Mouse (Mus musculus) forebrain, embryonic 10.5 days (tissue): ENCODE measurements at regions not wholly inside any gene's neighbourhood (a gene's known extent, or its start where the extent isn't known, plus 50 kb on each side); places are given as distances from the start of the nearest gene placed in this dataset.
A peak's percentile ranks its signal among the peaks of the same experiment; 100 is the strongest.

Experiments
- DNase-seq: peaks from one replicate; pipeline ENCODE4 v3.0.0-alpha.2; 2017; ENCODE audit warnings: low spot score; ENCODE audit errors: extremely low spot score
- H3K27ac ChIP-seq: fragments of 300-500 bp; sonication (generic); 2 replicates; pipeline ENCODE4 v1.5.1; 2016; ENCODE audit warnings: mild to moderate bottlenecking
- H3K27me3 ChIP-seq: fragments of 300-500 bp; sonication (generic); 2 replicates; pipeline ENCODE4 v1.6.1; 2016; ENCODE audit warnings: mild to moderate bottlenecking; ENCODE audit not compliant: poor library complexity, severe bottlenecking
- H3K36me3 ChIP-seq: fragments of 300-500 bp; sonication (generic); replicated peaks from 2 replicates; pipeline ENCODE4 v1.6.1; 2016; ENCODE audit warnings: mild to moderate bottlenecking, moderate library complexity
- H3K4me1 ChIP-seq: fragments of 300-500 bp; sonication (generic); 2 replicates; pipeline ENCODE4 v1.6.1; 2016
- H3K4me3 ChIP-seq: fragments of 300-500 bp; sonication (generic); 2 replicates; pipeline ENCODE4 v1.5.1; 2016; ENCODE audit warnings: mild to moderate bottlenecking, moderate library complexity
- H3K9me3 ChIP-seq: fragments of 300-500 bp; sonication (generic); 2 replicates; pipeline ENCODE4 v1.6.1; 2016; ENCODE audit warnings: mild to moderate bottlenecking, moderate library complexity
- WGBS: fragments of 180-500 bp; shearing (Covaris S2); methylation state at CpG from one replicate; pipeline ENCODE4 v1.1.7; 2016; 5-methylcytosine and 5-hydroxymethylcytosine counted together

DNA sequence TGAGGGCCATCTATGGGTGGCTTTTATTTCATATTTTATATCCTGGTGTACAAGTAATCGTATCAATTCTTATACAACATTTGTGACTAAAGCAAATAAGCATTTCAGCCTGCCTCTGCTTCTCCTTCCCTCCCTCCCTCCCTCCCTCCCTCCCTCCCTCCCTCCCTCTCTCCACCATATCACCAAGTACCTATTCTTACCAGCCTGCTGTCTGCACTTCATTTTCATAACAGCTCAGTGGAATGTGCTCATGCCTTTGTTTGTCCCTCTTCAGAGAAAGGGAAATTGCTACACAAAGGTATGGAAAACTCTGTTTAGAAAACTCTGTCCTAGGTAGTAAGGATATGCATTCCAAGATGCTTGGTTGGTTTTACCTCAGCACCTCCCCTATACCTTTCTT, 343.9 kb upstream of the Cd180 start:
- Histone ChIP-seq H3K27me3 (no peaks in the 10 kb centered on the region), H3K4me1 (no peaks in the 10 kb centered on the region), H3K27ac (no peak overlapping the region), H3K36me3 (no peaks in the 10 kb centered on the region), H3K4me3 (no peak overlapping the region), H3K9me3 (no peaks in the 10 kb centered on the region)
- no peak for DNase-seq
- WGBS: 91% methylated on average over 1 of the region's 1 CpGs

DNA sequence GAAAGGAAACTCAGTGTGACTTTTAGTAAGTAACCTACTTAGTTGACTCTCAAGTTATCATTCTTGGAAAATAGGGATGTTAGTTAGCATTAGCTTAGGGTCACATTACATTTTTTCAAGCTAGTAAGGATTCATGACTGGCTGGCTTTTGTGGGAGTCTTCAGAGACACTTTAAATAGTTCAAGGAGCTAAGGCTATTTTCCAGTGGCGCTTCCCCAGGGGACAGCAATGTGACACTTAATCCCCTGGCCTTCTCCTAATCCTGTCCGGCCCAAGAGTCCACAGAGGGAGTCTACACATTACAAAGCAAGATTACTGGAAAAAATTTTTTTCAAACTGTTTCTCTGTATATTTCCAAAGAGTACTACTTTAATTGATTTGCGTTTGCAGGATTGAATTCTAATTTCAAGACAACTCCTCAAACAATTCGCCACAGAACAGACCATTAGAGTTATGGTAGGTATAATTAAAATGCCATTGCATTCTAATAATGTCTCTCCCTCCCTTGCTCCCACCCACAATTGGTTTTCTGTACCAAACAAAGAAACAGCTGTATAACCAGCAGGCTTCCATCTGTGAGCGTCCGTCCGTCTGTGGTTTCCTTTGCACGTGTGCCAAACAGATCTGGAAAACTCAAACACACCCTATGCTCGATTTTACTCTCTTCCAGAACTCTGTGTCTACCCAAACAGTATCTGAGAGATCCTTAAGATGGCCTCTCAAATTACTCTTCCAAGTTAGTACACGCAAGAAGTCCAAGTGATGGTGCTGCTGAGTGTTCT, 341.1 kb upstream of the Cd180 start:
- no peak overlapping the region for H3K27ac ChIP-seq

DNA sequence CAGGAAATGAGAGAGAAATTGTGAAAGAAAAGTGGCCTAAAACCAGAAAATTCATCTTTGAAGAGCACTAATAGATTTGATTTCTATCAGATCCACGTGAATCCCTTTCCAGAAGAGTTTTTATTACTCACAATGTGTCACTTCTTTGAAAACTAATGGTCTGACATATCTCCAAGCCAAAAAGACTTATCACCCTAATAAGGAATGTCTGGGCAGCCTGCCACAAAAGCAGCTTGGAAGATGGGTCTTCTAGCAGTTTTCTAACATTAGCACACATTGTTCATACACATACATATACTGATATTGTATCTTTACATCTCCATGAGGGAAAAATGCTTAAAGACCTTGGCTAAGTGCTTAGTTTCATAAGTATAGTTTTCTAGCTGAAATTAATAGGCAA, 337.8 kb upstream of the Cd180 start:
- Histone ChIP-seq H3K36me3 (no peaks in the 10 kb centered on the region), H3K9me3 (no peaks in the 10 kb centered on the region), H3K27ac (no peak overlapping the region), H3K27me3 (no peaks in the 10 kb centered on the region), H3K4me1 (no peaks in the 10 kb centered on the region), H3K4me3 (no peak overlapping the region)
- WGBS: 77% methylated on average over 1 of the region's 1 CpGs
- no peak for DNase-seq

More for the DNA sequence above, 341.1 kb upstream of the Cd180 start:
- Histone ChIP-seq H3K36me3 (no peaks in the 10 kb centered on the region), H3K4me1 (no peaks in the 10 kb centered on the region), H3K9me3 (no peaks in the 10 kb centered on the region), H3K4me3 (no peak overlapping the region), H3K27me3 (no peaks in the 10 kb centered on the region)
- DNase-seq: no peak
- WGBS: 75% methylated on average over 10 of the region's 10 CpGs

DNA sequence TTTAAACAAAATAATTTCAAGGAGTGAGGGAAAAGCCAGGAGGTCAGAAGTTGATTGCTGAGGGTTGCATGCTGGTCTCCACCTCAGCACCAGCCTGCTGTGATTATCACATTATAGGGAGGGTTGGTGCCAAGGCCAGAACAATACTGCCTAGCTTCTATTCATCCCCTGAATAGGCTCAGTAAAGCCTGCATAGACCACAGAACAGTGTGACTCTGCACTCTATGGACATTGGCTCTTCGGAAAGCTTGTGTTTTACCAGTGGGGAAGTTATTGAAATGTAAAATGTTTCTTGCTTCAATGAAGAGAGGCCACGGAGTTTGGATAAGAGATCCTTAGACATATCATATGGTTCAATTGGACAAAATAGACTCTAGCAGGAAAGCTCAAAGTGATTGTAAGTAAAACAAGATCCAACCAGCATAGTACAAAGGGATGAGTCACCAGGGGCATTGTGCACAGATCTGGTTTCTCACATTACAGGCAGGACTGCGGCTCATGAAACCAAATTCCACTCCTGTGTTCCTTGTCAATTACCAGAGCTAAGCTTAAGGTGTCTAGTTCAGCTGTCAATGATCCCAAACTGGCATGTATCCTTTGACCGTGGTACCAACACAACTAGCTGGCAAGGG, 320.8 kb upstream of the Cd180 start:
- H3K9me3 ChIP-seq: no peaks in the 10 kb centered on the region
- H3K27ac ChIP-seq: no peak overlapping the region
- WGBS: 41% methylated on average over 4 of the region's 4 CpGs
- H3K4me3 ChIP-seq: no peak overlapping the region
- H3K27me3 ChIP-seq: peaks cover 49% of the 10 kb centered on the region
- peaks cover 17% of the 10 kb centered on the region for H3K4me1 ChIP-seq
- no peaks in the 10 kb centered on the region for H3K36me3 ChIP-seq
- DNase-seq: peak; percentile 17

DNA sequence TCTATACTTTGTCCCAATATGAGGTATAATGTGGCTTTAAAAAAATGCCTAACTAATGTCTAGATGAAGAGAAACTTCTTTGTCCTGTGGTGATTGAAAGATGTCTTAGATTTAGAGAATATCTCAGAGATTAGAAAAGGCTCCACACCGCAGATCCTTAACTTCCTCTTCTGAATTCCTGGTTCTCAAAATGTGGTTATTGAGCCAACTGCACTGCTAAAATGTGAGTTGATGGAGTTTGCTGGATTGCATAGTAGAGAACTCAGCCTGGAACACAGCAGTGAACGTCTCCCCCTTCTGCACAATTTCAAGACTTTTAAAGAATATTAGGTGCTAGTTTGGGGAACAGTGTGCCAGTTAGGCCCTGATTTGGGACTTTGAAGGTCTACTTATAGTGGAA, 312.7 kb upstream of the Cd180 start:
- WGBS: 86% methylated on average over 2 of the region's 2 CpGs

DNA sequence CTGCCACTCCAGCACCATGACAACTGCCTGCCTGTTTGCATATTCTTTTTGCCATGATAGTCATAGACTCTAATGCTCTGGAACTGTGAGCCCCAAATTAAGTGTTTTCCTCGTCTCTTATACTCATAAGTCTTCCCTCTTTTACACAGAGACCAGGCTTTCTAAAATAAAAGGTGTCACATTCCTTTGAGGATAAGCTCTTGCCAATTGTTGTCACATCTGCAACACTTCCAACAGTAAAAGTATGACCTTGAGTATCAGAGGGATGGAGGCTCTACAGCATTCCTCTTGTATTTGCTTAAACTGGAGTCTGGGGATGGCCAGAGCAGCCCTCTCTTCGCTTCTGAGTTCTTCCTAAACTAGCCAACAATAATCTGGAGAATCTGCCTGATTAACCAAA, 301.4 kb upstream of the Cd180 start:
- H3K9me3 ChIP-seq: peaks cover 3% of the 10 kb centered on the region; the same call in 1 of the 2 replicates
- WGBS: 72% methylated on average over 2 of the region's 2 CpGs
- no peak for DNase-seq
- no peak overlapping the region for H3K4me3 ChIP-seq
- H3K36me3 ChIP-seq: no peaks in the 10 kb centered on the region
- H3K27me3 ChIP-seq: peaks cover 33% of the 10 kb centered on the region
- H3K27ac ChIP-seq: no peak overlapping the region
- H3K4me1 ChIP-seq: peaks cover 23% of the 10 kb centered on the region

More for the DNA sequence above, 312.7 kb upstream of the Cd180 start:
- H3K27ac ChIP-seq: no peak overlapping the region
- peaks cover 14% of the 10 kb centered on the region; the same call in 1 of the 2 replicates for H3K27me3 ChIP-seq
- no peak overlapping the region for H3K4me3 ChIP-seq
- no peaks in the 10 kb centered on the region for H3K36me3 ChIP-seq
- H3K9me3 ChIP-seq: no peaks in the 10 kb centered on the region
- no peak for DNase-seq
- no peaks in the 10 kb centered on the region for H3K4me1 ChIP-seq

DNA sequence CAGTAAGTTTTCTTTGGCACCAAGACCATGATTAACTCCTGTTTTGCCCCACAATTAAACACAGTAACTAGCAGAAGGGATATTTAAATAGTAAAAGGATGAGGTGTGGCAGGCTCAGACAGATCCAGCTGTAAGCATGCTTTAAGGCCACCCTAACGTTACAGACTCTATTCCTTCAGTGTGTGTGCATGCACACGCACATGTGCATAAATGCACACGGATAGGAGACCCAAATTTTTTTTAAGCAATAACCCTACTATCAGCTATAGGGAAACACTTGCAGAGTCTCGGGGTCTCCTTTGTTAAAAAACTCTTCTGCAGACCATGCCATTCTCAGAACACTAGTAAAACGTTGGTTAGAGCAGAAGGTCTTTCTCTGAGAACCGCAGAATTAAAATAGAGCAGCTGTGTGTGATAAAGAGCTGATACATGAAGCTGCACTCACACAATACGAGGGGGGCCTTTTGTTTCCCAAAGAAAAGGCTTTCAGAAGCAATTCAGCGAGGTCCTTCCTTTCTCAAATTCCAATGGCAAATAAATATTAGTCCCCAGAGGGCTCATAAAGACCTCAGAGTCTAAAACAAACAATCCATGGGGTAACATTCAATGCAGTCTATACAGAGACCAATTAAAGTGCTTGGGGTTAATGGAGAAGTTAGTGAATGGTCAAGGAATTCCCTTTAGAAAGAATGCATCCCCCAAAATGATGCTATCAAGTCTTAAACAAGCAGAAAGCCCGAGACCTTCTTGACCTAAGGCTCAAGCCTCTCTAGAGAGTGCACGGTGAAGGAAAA, 300.3 kb upstream of the Cd180 start:
- Histone ChIP-seq H3K36me3 (no peaks in the 10 kb centered on the region), H3K4me3 (no peak overlapping the region), H3K9me3 (peaks cover 3% of the 10 kb centered on the region; the same call in 1 of the 2 replicates), H3K27me3 (peaks cover 33% of the 10 kb centered on the region), H3K4me1 (peaks cover 23% of the 10 kb centered on the region), H3K27ac (no peak overlapping the region)
- no peak for DNase-seq
- WGBS: 28% methylated on average over 10 of the region's 10 CpGs

DNA sequence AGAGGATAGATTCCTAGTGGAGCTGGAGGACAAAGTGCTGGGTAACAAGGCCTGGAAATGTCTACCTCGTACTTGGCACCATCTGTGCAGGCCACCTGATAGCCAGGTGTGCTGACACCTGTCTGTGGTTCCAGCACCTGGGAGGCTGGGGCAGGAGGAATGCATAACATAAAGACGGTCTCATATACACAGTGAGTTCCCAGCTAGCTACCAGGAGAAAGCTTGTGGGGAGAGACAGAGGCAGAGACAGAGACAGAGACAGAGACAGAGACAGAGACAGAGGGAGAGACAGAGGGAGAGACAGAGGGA, 299.7 kb upstream of the Cd180 start:
- no peak overlapping the region for H3K27ac ChIP-seq

DNA sequence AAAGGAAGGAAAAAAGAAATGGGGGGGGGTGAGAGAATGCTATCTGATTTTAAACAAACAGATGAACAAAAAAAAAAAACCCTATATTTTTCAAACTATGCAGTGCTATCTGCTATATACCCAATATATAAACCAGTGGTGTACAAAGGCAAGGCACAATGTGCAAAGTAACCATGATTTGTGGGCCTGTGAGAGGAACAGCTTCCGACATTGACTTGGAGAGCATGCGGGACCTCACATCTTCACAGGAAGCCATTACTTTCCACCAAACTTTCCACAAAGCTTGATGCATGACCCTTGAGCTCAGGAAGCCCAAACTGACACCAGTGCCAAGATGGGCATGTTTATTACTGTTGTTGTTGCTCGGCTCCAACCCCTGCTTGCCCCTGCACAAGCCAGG, 299.3 kb upstream of the Cd180 start:
- Histone ChIP-seq H3K4me3 (no peak overlapping the region), H3K27ac (no peak overlapping the region), H3K4me1 (peaks cover 23% of the 10 kb centered on the region), H3K27me3 (peaks cover 33% of the 10 kb centered on the region), H3K36me3 (no peaks in the 10 kb centered on the region), H3K9me3 (peaks cover 3% of the 10 kb centered on the region; the same call in 1 of the 2 replicates)
- 91% methylated on average over 3 of the region's 3 CpGs for WGBS
- no peak for DNase-seq

More for the DNA sequence above, 299.7 kb upstream of the Cd180 start:
- 52% methylated on average over 2 of the region's 2 CpGs for WGBS
- peaks cover 23% of the 10 kb centered on the region for H3K4me1 ChIP-seq
- no peaks in the 10 kb centered on the region for H3K36me3 ChIP-seq
- DNase-seq: no peak
- H3K27me3 ChIP-seq: peaks cover 33% of the 10 kb centered on the region
- H3K9me3 ChIP-seq: peaks cover 3% of the 10 kb centered on the region; the same call in 1 of the 2 replicates
- no peak overlapping the region for H3K4me3 ChIP-seq

DNA sequence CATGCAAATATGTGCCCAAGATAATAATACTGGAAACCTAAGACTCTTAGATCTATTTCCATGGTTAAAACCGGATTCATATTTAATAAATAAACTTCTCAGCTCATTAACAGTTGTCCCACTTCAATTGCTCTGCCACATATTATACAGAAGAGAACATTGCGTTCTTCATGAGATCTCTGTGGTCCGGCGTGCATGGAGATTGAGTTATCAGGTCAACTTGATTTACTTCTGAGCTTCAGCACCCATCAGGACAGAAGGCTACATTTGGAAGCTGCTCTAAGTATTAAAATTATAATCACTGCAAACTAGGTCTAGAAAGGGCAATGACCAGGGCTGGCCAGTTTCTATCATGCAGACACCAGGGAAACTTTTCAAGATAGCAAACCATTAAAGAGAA, 295.9 kb upstream of the Cd180 start:
- WGBS: 92% methylated on average over 4 of the region's 4 CpGs
- H3K27ac ChIP-seq: no peak overlapping the region

DNA sequence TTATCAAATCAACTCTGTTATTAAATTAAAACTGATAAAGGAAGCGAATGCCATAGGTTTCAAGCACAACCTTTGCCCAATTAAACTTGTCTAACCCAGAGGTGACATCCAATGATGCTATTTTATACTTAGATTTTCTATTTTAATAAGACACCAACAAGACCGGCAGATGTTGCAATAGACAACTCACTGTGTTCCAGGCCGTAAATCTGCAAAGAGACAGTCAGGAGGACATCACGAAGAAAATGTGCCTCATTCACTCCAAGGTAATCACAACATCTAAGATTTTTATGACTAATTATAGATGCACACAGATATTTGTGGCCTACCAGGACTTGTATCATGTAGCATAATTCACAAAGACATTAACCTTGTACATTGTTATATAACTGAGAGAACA, 281.5 kb upstream of the Cd180 start:
- Histone ChIP-seq H3K4me1 (no peaks in the 10 kb centered on the region), H3K36me3 (no peaks in the 10 kb centered on the region), H3K27me3 (no peaks in the 10 kb centered on the region), H3K9me3 (no peaks in the 10 kb centered on the region), H3K4me3 (no peak overlapping the region), H3K27ac (no peak overlapping the region)
- no peak for DNase-seq
- 94% methylated on average over 4 of the region's 4 CpGs for WGBS

More for the DNA sequence above, 295.9 kb upstream of the Cd180 start:
- Histone ChIP-seq H3K9me3 (no peaks in the 10 kb centered on the region), H3K4me3 (no peak overlapping the region), H3K36me3 (no peaks in the 10 kb centered on the region), H3K4me1 (peaks cover 18% of the 10 kb centered on the region), H3K27me3 (peaks cover 17% of the 10 kb centered on the region)
- no peak for DNase-seq

DNA sequence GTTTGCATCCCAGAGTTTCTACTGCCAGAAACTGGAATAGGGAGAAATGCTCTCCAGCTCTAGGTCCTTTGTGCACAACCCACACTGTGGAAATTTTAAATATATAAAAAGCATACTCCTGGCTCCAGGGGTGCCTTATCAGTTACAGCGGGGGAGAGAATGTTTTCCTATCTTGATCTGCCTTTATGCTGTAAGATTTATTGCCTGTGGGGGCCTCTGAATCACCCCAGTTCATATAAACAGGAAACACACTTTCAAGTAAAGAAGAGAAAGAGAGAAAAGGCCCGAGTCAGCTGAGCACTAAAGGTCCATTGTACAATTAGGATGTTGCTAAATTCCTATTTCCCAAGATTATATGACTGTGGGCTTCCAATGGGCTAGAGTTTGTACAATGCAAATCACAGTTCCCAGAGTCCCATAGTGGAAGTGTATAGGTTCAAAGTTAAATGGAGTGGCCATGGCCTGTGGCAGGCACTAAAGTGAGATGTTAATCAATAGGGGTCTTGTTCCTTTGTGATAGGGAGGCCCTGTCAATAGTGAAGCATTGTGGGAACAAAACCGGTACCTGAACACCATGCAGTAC, 258.9 kb upstream of the Cd180 start:
- Histone ChIP-seq H3K36me3 (no peaks in the 10 kb centered on the region), H3K4me3 (no peak overlapping the region), H3K4me1 (0 out of 2 replicates have a peak, but pooled peaks cover 4% of the 10 kb centered on the region), H3K27ac (no peak overlapping the region), H3K27me3 (no peaks in the 10 kb centered on the region), H3K9me3 (no peaks in the 10 kb centered on the region)
- DNase-seq: no peak
- WGBS: 78% methylated on average over 3 of the region's 3 CpGs
